Mouse (Mus musculus) retina, embryonic 14.5 days (tissue): ENCODE data around the gene Ptprn2.

Experiments
- DNase-seq: peaks from one replicate; pipeline ENCODE4 v3.0.0-alpha.2; 2015; ENCODE audit warnings: low spot score

Gene Ptprn2

DNA sequence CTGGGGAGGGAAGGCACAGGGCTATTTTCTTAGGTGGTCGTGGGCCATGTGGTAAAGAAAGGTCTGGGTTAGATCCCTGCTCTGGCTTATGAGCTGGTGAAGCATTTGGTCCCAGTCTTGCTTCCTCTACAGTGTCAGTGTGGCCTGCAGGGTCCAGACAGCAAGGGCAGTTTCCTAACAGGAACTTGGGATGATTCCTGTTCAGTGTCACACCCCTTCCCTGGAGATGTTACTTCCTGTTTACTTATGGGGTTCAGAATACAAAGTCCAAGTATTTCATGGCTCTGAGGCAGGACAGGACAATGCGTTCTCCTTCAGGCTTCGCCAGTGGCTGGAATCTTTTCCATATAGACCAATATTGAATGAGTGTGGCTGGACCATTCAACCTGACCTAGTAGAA lies 741.7 kb downstream of the Ptprn2 start:
- DNase-seq: no peak

DNA sequence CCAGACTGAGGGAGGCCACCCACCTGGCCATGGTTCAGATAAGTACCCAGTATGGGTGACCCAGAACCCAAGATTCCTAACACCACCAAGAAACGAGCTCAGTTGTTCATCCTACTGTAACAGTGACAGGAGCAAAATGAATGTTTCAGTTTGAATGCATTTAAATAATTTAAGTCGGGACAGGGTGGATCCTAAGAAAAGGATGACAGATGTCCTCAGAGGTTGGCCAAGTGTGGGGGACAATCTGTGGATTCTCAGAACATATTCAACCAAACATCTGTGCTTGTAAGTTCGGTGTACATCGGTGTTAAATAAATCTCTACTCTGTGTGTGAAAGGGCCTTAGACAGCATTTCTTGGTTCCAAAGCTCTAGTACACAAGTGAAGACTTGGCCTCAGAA lies 743.9 kb downstream of the Ptprn2 start:
- DNase-seq: no peak

DNA sequence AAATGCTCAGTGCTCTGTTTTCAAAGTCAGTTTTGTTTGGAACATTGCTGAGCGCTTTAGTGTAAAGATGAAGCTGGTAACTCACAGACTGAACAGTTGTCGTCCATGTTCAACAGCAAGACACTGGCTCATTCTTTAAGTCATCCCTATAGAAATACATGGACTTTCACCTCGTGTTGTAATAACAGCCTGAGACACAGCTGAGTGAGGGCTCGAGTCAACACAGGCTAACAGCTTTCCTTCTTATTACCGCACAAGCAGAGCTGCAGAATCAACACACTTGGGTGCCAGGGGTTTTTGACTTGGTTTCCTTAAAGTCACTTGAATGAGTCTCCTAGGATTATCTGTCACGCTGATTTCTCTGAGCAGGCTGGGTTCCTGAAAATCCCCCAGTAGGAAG lies 744.8 kb downstream of the Ptprn2 start:
- no peak for DNase-seq

DNA sequence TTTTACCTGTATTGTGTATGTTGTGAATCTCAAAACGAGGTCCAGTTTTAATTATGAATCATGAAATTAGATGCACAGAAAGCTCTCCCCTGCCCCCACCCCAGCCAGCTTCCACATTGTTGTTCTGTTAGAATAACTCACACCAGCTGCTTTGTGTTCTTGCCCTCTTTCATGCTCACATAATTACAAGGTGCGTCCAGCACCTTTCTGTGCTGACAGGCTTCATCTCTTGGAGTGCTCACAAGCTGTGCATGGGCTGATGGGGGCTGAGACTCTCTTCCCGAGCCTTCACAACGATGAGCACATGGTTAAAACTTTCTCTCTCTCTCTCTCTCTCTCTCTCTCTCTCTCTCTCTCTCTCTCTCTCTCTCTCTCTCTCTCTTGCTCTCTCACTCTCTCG lies 746.3 kb downstream of the Ptprn2 start:
- DNase-seq: no peak

DNA sequence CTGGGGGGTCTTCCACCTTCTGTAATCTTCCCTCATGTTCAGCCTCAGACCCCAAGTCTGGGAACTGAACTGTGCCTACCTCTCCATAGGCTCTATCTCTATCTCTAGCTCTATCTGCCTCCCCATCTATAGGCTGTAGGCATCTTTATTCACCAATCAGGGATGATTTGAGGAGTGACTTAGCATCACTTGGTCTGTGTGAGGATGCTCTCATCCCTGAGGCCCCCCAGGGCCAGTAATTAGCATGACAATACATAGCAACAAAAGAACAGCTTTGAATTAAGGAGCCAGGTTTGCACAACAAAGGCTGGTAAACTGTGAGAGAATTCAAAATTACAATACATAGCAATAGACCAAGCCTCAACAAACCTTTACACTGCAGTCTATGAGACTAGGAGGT lies 749.6 kb downstream of the Ptprn2 start:
- no peak for DNase-seq

DNA sequence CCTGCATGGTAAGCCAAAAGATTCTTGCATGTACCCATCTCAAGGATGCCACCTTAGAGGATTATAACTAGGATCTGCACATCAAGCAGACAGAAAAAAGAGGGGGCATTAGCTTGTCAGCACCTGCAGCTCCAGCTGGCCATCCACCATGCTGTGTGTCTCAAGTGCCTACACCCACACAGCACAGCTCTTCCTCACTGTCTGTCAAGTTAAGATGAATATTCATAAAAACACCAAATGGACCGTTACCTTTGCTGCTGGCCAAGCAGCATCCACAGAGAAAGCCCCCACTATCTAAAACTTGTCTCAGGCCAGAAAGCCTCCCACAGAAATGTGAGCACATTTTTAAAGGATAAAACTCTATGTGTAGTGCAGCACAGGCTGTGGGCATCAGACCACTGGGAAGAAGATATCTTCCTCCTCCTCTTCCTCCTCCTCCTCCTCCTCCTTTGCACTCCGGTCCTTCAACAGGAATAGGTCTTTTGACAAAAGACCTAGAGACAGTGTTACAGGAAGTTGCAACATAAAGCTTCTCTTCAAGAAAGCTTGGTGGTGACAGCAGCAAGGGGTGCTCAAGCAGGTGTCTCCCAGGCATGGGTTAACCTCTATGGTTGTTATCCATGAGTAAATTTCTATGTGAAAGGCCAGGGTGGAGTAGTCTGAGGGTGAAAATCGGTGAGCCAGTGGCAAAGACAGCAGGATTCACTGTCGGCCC lies 750.7 kb downstream of the Ptprn2 start:
- no peak for DNase-seq

DNA sequence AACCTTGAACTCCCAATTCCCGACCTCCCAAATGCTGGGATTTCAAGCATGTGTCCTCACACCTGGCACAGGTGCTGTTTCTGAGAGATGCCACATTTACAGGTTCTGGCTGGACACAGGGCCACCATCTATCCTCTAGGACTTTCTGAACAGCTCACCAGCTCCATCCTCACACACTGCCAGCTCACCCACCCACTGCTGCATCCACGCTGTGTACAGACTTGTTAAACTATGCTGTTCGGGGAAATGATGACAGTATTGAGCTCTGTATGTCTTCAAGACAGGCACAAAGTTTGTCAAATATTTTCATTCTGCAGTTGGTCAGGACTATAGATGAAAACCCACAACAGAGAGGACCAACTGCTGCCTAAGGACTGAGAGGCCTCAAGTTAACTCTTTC lies 751.5 kb downstream of the Ptprn2 start:
- no peak for DNase-seq

DNA sequence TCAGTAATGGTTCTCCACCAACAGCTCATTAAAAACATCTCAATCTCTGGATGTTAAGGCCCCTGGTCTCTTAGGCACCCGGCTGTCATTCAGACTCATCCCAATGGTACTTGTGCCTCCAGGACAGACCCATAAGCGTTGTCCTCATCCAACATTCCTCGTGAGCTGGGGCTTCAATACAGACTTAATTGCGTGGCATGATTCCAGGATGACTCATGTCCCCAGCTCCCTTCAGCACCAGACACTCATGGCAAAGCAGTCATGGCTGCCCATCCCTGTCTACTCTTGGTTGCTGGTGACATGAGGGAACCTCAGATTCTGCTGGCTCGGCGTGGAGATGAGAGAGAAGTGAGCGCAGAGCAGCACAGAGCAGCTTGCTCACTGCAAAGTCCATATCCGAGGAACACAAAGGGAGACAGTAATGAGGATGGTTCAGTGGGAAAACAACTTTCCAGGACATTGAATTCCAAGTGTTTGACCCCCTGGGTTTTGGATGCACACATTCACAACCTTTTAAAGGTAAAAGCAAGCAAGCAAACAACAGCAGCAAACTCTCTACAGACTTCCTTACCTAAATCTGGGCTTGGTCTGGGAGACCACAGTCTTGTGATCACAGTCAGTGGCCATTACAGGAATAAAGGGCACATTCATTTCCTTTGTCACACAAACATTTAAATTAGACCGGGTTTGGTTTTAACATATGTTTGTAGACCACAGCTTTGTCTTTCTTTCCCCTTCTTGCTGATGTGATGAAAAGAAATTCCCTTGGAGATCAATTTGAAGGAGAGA lies 754.6 kb downstream of the Ptprn2 start:
- DNase-seq: no peak

DNA sequence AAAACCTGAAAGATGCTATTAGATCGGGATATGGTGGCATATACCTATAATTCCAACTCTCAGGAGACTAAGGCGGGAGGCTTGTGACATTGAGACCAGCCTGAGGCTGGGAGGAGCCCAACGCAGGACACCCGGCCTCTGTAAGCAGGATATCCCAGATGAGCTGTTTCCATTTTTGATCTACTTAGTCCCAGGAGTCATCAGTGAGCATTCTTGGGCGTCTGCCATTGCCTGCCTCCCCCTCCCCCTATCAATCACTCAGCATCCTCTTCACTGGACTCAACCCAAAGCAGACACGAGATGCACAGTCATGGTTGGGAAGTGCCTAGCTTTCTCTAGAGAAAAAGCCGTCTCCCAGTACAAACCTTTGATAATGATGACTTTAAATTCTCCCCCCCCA lies 756.7 kb downstream of the Ptprn2 start:
- no peak for DNase-seq

DNA sequence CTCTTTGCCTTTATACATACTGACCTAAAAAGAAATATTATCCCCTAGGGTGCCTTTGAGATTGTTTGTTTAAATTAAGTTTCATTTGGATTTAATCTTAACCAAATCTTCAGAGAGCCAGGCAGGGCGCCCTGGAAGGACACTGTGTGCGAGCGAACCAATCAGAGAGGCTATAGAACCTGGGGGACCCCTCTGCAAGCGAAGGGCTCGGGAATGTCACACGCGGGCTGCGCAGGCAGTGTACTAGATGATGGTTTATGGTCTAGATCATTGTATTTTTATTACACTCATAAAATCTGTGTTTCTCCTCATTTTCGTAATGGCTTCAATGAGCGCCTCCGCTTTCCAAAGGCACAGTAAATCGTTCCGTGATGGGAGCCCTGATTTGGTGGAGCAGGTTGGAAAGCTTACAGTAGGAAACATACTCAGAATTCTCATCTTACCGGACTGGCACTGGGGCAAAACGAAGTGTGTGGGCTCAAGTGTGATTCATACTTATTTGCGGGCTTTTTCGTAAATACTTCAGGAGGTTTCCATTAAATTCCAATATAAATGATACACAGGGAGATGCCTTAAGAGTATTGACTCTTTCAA lies 760.5 kb downstream of the Ptprn2 start:
- DNase-seq: no peak

DNA sequence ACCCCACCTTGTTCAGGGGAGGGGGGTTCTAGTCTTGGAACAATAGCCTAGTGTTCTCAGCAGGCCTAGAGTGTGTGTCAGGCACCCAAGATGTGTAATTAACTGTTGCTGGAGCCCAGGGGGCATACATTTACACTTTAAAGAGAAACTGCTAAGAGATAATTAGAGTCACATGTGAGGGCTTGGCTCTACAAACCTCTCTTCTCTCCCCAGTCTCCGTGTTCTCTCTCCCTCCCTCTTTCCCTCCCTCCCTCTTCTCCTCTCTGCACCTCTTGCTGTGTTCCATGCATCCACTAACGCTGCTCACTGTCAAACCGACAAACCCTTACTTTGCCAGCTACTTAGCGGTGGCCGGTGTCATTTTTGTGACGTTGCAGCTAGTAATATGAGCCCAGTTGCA lies 764.9 kb downstream of the Ptprn2 start:
- no peak for DNase-seq

DNA sequence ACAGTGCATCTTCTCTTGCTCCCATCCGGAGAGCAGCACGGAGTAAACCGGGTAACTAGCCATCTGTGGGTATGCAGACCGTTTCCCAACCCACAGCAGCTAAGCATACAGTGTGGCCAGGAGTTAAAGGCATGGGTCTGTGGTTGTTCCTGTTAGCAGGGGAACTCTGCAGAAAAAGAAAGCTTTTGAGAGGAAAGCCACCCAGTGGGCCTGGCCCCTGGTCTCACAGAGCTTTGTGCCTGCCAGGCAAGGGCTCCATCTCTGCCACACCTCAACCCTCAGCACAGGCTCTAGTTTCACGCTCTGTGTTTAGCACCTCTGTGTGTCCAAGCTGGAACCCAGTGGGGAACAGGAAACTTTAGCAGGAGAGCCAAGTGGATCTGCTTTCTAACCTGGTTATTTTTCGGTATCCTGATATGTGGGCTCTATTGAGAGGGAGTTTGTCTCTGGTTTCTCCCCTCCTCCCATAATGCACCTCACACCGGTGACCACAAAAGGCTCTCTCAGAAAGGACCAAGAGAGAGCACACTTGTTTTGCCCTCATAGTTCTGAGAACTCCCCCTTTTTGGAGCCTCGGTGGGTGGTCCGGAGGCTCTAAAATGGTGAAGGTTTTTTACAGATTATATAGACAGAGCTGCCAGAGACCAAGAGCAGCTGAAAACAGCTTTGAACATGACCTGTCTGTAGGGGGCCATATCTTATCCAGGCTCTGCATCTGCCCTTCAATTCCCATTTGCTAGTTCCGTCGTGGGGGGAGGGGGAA lies 766.3 kb downstream of the Ptprn2 start:
- DNase-seq: peak; percentile 45

DNA sequence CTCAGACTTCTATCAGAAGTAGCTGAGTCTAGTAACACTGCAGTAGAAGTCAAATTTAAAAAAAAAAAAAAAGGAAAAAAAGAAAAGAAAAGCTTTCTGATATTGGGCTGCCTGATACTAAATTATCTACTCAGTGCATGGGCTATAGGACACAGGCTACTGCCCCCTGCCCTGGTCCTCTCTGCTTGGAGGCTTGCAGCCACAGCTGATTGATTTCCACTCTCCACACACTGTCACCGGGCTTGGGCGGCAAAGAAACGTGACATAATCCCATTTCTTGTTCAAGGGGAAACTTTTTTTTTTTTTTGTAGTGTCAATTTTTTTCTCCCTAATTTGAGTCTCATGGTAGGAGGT lies 766.9 kb downstream of the Ptprn2 start:
- DNase-seq: peak; percentile 23

DNA sequence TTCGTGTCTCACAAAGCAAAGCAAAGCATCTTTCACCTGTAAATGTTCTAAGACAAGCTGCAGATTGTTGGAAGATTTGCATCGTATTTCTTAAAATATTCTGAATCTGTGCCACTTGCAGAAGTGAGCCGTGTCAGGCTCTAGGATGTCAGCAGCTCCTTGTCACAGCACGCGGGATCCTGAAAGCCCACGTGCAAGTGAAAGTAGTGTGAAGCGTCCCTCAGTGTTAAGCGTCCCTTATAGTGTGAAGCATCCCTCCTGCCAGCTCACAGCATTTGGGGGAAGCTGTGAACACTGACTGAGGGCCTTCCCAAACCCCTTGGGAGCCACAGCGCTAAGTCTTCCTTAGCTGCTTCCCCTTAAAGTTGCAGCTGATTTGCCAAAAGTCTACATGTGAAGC lies 768.8 kb downstream of the Ptprn2 start:
- DNase-seq: no peak

DNA sequence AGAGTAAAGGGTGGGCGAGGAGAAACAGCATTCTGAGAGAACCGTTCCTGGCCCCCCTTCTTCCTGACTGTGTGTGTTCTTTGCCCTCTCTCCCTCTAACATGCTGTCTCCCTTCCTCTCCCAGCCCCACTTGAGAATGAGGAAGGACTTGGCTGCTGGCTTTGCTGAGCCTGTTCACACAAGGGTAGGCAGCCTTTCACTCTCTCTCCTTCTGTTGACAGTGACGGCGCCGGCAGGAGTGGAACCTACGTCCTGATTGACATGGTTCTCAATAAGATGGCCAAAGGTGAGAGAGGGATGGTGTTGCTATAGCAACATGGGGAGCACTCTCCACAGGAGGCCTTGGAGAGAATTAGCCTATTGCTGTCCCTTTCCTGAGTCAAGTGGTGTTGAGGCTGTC lies 769.8 kb downstream of the Ptprn2 start:
- peak; percentile 35 for DNase-seq

DNA sequence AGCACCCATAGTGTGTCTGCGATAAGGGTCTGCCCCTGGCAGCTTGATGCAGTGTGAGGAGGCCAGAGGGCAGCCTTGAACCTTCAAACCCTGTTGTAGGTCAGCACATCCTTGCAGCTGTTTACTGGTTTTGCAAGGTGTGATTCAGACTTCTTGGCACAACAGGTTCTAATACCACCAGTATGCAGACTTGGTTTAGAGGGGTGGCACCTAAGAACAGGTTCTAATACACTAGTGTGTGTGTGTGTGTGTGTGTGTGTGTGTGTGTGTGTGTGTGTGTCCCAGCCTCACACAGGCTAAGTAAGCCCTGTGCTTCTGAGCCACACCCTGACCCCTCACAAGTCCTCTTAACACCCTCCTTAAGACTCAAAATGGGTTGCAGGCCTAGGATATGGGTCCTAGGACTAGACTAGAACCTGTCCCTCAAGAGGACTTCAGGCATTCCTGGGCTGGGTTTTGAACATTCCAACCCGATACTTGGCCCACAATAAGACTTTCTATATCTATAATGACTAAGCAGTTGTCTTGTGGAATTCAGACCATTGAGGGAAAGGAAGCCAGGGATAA lies 770.3 kb downstream of the Ptprn2 start:
- peak; percentile 24 for DNase-seq

DNA sequence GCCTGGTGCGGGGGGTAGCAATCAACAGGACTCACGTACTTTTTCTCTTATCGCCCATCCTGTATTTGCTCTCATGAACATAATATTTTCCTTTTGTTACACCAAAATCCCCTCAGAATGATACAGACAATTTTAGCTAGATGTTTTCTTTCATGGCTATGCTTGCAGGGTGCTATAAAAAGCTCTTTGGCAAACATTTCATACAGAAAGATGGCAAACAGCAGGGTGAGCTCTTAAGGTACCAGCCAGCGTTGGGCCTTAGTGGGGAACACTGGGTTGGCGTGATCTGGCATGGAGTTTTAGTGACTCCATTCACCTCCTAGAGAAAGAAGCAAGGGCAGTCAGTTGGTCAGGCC lies 771.3 kb downstream of the Ptprn2 start:
- DNase-seq: no peak

DNA sequence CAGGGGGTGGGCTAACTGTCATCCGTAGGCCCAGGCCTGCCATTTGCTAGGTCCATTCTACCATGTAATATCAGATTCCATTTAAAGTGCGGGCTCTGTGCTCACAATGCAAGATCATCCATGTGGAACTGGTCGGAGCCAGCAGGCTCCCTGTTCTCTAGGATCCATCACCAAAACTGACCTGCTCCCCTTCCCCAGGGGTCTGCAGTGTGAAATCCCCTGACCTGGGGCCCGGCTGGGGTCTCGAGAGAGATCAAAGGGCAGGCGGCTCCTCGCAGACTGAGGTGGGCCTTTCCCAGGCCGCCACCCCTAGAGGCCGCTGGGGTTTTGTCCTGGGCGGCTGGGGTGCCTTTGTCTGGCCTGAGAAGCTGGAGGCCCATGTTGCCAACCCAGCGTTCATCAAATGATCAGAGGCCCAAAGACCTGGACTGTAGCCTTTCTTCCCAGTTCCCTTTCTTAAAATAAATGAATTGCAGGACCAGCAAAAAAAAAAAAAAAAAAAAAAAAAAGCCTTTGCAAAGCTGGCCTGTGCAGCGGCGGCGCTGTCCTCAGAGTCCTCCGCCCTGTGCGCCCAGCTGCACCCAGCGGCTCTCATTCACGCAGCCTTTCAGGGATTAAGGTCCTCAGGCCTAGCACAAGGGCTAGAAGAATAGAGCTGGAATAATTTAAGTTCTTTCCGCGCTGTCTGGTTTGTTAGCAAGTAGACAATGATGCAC lies 771.8 kb downstream of the Ptprn2 start:
- peak; percentile 80 for DNase-seq

DNA sequence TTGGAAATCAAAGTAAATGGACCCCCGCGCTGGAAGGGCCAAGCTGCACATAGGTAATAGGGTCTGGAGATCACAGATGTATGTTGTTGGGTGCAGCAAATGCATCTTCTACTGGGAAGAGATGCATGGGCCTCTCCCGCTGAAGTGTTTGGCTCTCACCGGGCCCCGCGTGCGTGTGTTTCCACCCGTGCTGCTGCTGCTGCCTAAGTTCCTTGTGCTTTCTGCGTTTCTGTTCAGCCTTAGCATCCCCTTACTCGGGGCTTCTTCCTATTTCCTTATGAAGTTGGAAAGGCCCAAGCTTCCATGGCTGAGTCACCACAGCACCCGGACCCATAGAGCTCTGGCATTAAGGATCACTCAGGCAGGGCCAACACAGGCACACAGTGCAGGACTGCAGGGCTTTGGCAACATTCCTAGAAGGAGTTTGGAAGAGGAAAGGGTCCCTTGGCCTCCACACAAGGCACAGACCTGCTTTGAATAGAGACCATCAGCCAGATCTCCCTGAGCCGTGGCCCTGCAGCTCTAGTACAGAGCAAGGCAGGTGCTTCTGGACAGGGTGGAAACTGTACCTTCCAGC lies 772.5 kb downstream of the Ptprn2 start:
- no peak for DNase-seq

DNA sequence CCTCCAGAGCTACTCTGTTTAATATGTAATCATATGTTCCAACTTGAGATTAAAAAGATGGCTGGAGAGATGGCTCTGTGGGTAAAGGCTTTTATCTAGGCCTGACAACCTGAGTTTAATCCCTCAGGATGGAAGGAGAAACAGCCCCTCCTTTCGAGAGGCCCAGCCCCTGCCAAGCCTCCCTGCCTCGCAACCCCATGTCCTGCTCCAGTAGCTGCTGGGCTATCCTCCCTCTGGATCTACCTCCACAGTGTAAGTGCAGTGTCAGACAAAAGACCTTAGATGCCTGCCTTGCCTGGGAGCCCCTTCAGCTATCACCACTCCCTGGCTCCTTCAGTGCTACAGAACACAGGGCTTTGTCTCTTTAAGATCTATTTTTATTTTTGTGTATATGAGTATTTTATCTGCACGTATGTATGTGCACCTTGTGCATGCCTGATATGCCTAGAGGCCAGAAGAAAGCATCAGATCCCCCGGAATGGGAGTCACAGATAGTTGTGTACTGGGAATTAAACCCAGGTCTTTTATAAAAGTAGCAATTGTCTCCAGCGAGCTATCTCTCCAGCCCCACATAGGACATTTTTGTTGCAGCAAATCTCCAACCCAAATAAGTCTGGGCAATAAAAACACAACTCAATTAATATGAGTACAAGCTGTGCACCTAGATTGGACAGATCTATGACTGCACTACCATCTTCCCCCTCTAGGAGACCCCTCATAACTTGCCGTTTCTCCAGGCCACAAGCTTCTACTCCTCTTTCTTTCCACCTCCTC lies 775.1 kb downstream of the Ptprn2 start:
- DNase-seq: peak; percentile 46

DNA sequence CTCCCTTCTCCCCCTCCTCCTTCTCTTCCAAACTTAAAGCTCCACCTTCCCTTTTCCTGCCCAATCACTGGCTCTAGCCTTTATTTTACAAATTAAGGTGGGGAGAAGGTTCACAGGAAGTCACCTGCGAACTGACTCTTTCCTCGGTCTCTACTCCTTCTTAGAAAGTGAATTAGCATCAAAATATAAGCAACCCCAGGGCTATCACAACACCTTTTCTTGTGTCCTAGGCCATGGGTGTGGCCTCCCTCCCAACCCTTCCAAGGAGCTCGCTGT lies 775.6 kb downstream of the Ptprn2 start:
- DNase-seq: no peak
